Mouse (Mus musculus): ENCODE results near the gene Capzb.

- no peak for TF ChIP-seq TAL1 (IDR thresholded peaks at IDR 0.05; ENCODE audit: low read length)
- no peak for TF ChIP-seq GATA1 (IDR thresholded peaks at IDR 0.05; ENCODE audit: low read length)
Observed at GRCm38 (mm10) chr4:139205842-139206241, 13.1 kb downstream of the Capzb start.
